Mouse (Mus musculus) heart, postnatal 0 days (tissue): ENCODE data around the gene Pip4k2b. TPM values are rescaled to one million over a fixed set of nuclear protein-coding genes. Genes with fewer than 3 reads are reported as not detected.

Experiments
- ATAC-seq: fragments of 200-750 bp; cut with Nextera tagmentation; 2 replicates; pipeline ENCODE4 v1.8.0; 2017; ENCODE audit warnings: low read depth, moderate number of reproducible peaks, moderate library complexity; ENCODE audit not compliant: insufficient read depth
- DNase-seq: peaks from one replicate; pipeline ENCODE4 v3.0.0-alpha.2; 2016; ENCODE audit warnings: low spot score
- H3K27ac ChIP-seq: fragments of 300-500 bp; sonication (generic); 2 replicates; pipeline ENCODE4 v1.5.1; 2014; ENCODE audit warnings: low read depth, mild to moderate bottlenecking
- H3K27me3 ChIP-seq: fragments of 300-500 bp; sonication (generic); 2 replicates; pipeline ENCODE4 v1.6.1; 2014; ENCODE audit warnings: low read length, mixed read lengths; ENCODE audit not compliant: control insufficient read depth, insufficient read depth
- H3K36me3 ChIP-seq: fragments of 300-500 bp; sonication (generic); replicated peaks from 2 replicates; pipeline ENCODE4 v1.6.1; 2014; ENCODE audit warnings: low read length, mixed read lengths; ENCODE audit not compliant: control insufficient read depth, insufficient read depth
- H3K4me1 ChIP-seq: fragments of 300-500 bp; sonication (generic); 2 replicates; pipeline ENCODE4 v1.6.1; 2014; ENCODE audit warnings: antibody characterized with exemption; ENCODE audit not compliant: control insufficient read depth, insufficient read depth
- H3K4me2 ChIP-seq: fragments of 300-500 bp; sonication (generic); 2 replicates; pipeline ENCODE4 v1.6.1; 2014; ENCODE audit warnings: low read depth, mild to moderate bottlenecking, low read length, moderate library complexity
- H3K4me3 ChIP-seq: fragments of 300-500 bp; sonication (generic); 2 replicates; pipeline ENCODE4 v1.5.1; 2014; ENCODE audit warnings: low read depth, low read length
- H3K9ac ChIP-seq: fragments of 300-500 bp; sonication (generic); replicated peaks from 2 replicates; pipeline ENCODE4 v1.6.1; 2014; ENCODE audit warnings: low read depth, low read length, mixed read lengths
- H3K9me3 ChIP-seq: fragments of 300-500 bp; sonication (generic); replicated peaks from 2 replicates; pipeline ENCODE4 v1.6.1; 2016; ENCODE audit warnings: low read length; ENCODE audit not compliant: control insufficient read depth
- CTCF ChIP-seq: IDR thresholded peaks from 2 replicates; pipeline ENCODE4 v1.5.1; 2016; ENCODE audit warnings: antibody characterized with exemption, control low read depth, low read depth
- EP300 ChIP-seq: IDR thresholded peaks from 2 replicates; pipeline ENCODE4 v1.6.1; 2016; ENCODE audit warnings: antibody characterized with exemption, low read depth
- WGBS: fragments of 180-500 bp; shearing (Covaris S2); extraction: QIAGEN DNeasy Blood & Tissue Kit; methylation state at CpG from one replicate; pipeline ENCODE4 v1.1.7; 2014; 5-methylcytosine and 5-hydroxymethylcytosine counted together
- polyA plus RNA-seq: library from polyadenylated mRNA; unstranded; fragments of >200 nt; fragmentation: Nextera tagmentation; extraction: Ambion mirVana; gene quantifications from 2 replicates; pipeline ENCODE4 v1.2.1, GENCODE M21; 2015
- total RNA-seq: library from RNA; depleted of rRNA; stranded (reverse); fragments of >200 nt; gene quantifications from 2 replicates; pipeline ENCODE4 v1.2.3, GENCODE M21; 2014; ENCODE audit warnings: low replicate concordance

Gene Pip4k2b
- total and polyA plus RNA-seq, 2 experiments from 2014 or later = 0.79 to 12.7 TPM

DNA sequence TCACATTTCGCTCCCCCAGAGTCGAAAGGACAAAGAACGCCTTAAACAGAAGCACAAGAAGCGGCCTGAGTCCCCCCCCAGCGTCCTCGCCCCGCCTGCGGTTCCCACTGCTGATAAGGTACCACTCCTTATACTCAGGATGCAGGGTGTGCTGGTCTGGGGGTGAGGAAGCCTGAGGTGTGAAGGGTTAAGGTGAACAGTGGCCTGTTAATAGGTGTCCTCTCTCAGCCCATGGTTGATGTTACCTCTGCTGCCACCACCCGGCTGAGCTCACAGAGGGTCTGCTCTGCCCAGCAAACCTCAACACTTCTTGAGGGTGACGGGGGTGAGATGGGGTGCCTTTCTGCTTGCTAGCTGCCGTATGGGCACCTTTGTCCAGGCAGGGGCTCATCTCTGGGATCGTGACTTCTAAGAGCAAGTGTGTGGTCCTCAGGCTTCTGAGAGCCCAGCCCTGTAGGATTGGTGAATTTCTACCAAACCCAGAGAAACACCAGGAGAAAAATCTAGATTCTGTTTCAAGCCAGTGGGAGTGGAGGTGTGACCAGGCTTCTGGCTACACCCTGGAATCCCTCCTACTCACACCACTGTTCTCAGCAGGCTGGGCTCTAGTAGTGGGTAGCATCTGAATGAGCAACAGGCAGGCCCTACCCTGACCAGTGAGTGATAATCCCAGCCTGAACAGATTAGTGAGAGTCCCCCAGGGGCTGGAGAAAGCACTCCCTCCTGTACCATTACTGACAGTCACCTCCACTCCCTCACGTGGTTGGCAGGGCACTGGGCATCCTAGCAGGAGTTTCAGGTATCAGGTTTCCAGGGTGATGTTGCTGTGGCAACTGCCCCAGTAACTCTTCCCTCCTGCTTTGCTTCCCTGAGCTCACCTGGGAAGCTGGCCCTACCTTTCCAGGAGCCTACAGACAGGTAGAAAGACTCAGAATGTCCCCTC, 74.0 kb downstream of the Pip4k2b start:
- ATAC-seq (peak; percentile 82), DNase-seq (peak; percentile 52)
- Histone ChIP-seq H3K27ac (peak overlapping the region; percentile 91), H3K9ac (peak overlapping the region; percentile 45), H3K9me3 (no peaks in the 10 kb centered on the region), H3K36me3 (peaks cover 84% of the 10 kb centered on the region), H3K4me2 (peak overlapping the region; percentile 57), H3K4me3 (0 out of 2 replicates have a peak overlapping the region, but pooled peaks have one; percentile 14), H3K4me1 (peaks cover 16% of the 10 kb centered on the region), H3K27me3 (no peaks in the 10 kb centered on the region)
- WGBS = 23% methylated on average over 13 of the region's 13 CpGs
- TF ChIP-seq EP300 (no peak), CTCF (peak; percentile 50)

DNA sequence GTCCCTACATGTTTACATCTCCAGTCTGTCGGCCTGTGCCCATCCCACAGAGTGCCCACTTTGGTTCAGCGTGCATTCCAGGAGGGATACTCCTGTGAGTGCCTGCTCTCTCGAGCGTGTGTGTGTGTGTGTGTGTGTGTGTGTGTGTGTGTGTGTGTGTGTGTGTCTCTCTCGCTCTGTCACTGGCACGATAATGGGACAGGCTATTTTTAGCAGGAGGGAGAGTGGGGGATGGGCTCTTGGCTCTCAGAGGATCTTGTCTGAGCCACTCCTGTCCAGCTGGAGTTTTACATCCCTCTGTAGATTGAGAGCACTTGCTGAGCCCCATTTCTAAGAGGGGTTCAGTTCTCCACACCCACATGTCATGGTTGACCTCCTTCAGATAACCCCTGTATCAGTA, 74.7 kb downstream of the Pip4k2b start:
- Histone ChIP-seq H3K9me3 (no peaks in the 10 kb centered on the region), H3K36me3 (peaks cover 77% of the 10 kb centered on the region), H3K27me3 (no peaks in the 10 kb centered on the region), H3K4me3 (peak overlapping the region; percentile 21; the same call in 1 of the 2 replicates), H3K4me1 (peaks cover 16% of the 10 kb centered on the region), H3K9ac (peak overlapping the region; percentile 45), H3K27ac (peak overlapping the region; percentile 92), H3K4me2 (peak overlapping the region; percentile 57)
- no peak for TF ChIP-seq CTCF
- peak; percentile 89 for TF ChIP-seq EP300
- 12% methylated on average over 6 of the region's 6 CpGs for WGBS
- DNase-seq (peak; percentile 88), ATAC-seq (peak; percentile 90)

DNA sequence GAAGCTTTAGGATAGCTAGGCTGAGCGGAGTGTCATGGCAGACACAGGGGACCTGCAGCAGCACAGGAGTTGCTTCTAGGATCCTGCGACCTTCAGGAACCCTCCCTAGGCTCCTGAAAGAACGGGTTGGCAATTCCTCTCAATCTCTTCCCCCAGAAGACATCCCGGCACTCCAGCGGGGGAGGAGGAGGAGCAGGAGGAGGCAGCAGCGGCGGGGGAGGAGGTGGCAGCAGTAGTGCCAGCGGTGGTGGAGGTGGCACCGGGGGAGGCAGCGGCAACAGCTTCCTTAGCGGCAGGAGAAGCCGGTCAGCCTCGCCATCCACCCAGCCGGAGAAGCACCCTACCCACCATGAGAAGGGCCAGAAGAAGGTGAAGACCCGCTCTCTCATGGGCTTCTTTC, 75.2 kb downstream of the Pip4k2b start:
- Histone ChIP-seq H3K4me3 (peak overlapping the region; percentile 21), H3K4me2 (peak overlapping the region; percentile 48), H3K9ac (peak overlapping the region; percentile 37), H3K27me3 (no peaks in the 10 kb centered on the region), H3K9me3 (no peaks in the 10 kb centered on the region), H3K4me1 (peaks cover 16% of the 10 kb centered on the region), H3K27ac (peak overlapping the region; percentile 92), H3K36me3 (peaks cover 71% of the 10 kb centered on the region)
- 22% methylated on average over 14 of the region's 15 CpGs for WGBS
- TF ChIP-seq CTCF (no peak), EP300 (no peak; the same call in 1 of the 2 replicates)
- ATAC-seq = peak; percentile 6; the same call in 1 of the 2 replicates
- DNase-seq = no peak

DNA sequence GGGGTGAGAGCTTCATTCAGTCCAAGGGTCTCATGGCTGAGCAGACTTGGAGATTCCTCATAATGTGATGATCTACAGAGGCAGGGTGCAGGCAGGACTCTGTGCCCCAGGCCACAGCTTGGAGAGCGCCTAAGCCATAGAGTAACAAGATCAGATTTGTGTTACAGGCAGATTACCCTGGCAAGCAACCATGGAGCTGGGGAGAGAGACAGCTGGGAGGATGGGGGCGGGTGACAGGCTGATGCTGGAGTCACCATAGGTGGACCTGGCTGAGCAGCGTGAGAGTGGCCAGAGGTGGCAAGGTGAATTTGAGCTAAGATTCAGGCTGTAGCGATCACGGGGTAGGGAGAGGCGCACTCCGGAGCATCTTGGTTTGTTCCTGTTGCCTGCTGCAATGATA, 76.3 kb downstream of the Pip4k2b start:
- Histone ChIP-seq H3K4me1 (peaks cover 16% of the 10 kb centered on the region), H3K9me3 (no peaks in the 10 kb centered on the region), H3K27me3 (no peaks in the 10 kb centered on the region), H3K4me2 (no peak overlapping the region), H3K36me3 (peaks cover 60% of the 10 kb centered on the region), H3K4me3 (no peak overlapping the region), H3K9ac (no peak overlapping the region), H3K27ac (no peak overlapping the region)
- WGBS = 82% methylated on average over 7 of the region's 7 CpGs
- no peak for TF ChIP-seq EP300
- TF ChIP-seq CTCF = no peak
- no peak for DNase-seq
- ATAC-seq = no peak

DNA sequence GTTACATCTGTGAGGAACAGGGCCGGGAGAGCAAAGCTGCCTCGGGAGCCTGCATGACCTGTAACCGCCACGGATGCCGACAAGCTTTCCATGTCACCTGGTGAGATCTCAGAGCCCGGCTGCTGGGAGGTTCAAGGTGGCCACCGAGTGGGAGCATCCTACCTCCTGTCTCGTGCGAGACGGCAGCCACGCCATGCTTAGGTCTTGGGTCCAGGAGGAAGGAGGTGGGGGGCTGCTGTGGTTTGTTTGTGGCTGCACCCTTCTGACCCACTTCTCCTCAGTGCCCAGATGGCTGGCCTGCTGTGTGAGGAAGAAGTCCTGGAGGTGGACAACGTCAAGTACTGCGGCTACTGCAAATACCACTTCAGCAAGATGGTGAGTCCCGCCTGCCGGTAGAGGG, 77.7 kb downstream of the Pip4k2b start:
- H3K27ac ChIP-seq = no peak overlapping the region
- no peaks in the 10 kb centered on the region for H3K27me3 ChIP-seq
- no peak for ATAC-seq
- H3K9ac ChIP-seq = no peak overlapping the region
- H3K4me3 ChIP-seq = no peak overlapping the region
- 89% methylated on average over 15 of the region's 15 CpGs for WGBS
- H3K4me1 ChIP-seq = peaks cover 16% of the 10 kb centered on the region
- no peak overlapping the region for H3K4me2 ChIP-seq
- TF ChIP-seq EP300 (no peak), CTCF (no peak)
- no peaks in the 10 kb centered on the region for H3K9me3 ChIP-seq
- DNase-seq = no peak
- peaks cover 47% of the 10 kb centered on the region for H3K36me3 ChIP-seq
